Mouse (Mus musculus) lung, postnatal 25 days (tissue): ENCODE measurements around the gene 2810408A11Rik.
"Not testable (repeated sequence)": the region's sequence is repeated elsewhere in the genome, so short reads cannot be mapped to it uniquely, and the experiment has no call there.

Source experiments
- DNase-seq: peaks from one replicate; pipeline ENCODE4 v3.0.0; 2022; ENCODE audit warnings: low spot score

Gene 2810408A11Rik

GRCm38 (mm10) chr11:69880853-69881603 lies 19.8 kb downstream of the 2810408A11Rik start, which contains the start of gene Kctd11:
TSS of gene Kctd11 (minus strand) at chr11:69881406.
- DNase-seq = peak; percentile 96

DNA sequence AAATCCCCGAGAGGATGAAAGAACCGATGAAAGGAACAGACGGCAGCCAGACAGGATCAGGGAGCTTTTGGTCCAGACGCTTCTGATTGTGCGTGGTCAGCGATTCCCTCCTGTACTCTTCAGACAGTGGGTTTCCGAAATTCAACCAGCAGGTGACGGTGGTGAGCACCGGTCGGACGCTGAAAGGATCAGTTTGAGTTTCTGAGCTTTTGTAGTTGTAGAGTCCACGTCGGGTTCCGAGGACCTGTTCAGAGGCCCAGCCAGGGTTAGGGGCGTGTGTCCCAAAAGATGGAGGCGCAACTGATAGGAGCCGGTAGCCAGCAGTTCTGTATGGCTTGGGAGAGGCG lies 20.3 kb downstream of the 2810408A11Rik start:
- DNase-seq = peak; percentile 83

- no peak for DNase-seq
These were observed 21.1 kb downstream of the 2810408A11Rik start for GRCm38 (mm10) chr11:69879711-69880110.

GRCm38 (mm10) chr11:69878952-69879351 lies 21.8 kb downstream of the 2810408A11Rik start:
- no peak for DNase-seq

GRCm38 (mm10) chr11:69878399-69878798 lies 22.4 kb downstream of the 2810408A11Rik start:
- no peak for DNase-seq

GRCm38 (mm10) chr11:69877878-69878277 lies 22.9 kb downstream of the 2810408A11Rik start, which contains the start of gene Tmem95:
TSS of gene Tmem95 (minus strand) at chr11:69878018.
- no peak for DNase-seq

GRCm38 (mm10) chr11:69876867-69877266 lies 23.9 kb downstream of the 2810408A11Rik start:
- DNase-seq = peak; percentile 92

DNA sequence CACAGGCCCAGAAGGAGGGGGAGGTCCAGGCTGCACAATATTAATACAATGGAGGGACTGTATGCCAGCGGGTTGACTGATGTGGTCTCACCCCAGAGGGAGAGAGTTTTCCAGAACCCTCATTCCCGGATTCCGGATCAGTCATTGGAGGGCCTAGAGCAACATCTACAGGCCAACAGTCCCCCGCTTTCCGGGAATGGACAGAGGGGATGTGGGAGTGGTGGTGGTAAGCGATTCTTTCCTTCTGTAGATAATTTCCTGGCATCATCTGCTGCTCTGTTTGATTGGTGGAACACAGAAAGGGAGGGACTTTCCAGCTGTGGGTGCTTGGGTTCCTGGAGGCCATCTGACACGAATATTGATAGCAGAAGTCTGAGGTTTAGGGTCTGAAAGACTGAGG lies 24.6 kb downstream of the 2810408A11Rik start:
- peak; percentile 87 for DNase-seq

GRCm38 (mm10) chr11:69872451-69872850 lies 28.3 kb downstream of the 2810408A11Rik start:
- no peak for DNase-seq

DNA sequence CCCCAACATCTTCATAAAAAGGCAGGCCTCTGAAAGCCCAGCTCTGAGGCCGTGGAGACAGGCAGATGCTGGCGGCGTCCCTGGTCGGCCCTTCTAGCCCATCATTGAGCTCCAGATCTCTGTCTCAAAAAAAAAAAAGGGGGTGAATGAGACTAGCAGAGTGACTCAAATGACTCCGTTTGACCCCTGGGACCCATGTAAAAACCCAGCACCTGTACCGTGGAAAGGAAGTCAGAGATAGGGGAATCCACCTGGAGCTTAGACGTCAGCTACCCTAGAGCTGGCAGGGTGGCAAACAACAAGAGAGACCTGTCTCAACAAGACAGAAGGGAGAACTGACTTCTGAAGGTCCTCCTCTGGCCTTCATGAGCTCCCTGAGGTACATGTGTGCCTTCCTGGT lies 29.0 kb downstream of the 2810408A11Rik start:
- no peak for DNase-seq

GRCm38 (mm10) chr11:69870289-69871069 lies 30.3 kb downstream of the 2810408A11Rik start:
- DNase-seq = no peak

DNA sequence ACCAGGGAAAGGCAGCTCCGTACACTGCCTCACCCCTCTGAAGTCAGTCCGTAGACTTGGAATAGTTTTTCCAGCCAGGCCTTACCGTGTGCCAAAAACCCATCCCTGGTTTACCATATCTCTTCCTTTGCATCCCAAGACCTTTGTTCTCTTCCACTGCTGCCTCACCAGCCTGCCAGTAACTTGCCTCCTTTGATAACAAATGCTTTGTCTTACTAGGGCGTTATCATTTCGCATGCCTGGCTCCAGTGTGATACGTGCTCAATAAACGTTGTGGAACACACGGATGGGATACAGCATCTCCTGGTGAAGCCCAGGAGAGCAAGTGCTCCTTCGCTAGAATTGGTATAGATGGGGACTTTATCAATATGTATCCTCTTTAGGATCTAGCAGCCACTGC lies 33.5 kb downstream of the 2810408A11Rik start:
- no peak for DNase-seq

GRCm38 (mm10) chr11:69865561-69865960 lies 35.2 kb downstream of the 2810408A11Rik start:
- DNase-seq = no peak

DNA sequence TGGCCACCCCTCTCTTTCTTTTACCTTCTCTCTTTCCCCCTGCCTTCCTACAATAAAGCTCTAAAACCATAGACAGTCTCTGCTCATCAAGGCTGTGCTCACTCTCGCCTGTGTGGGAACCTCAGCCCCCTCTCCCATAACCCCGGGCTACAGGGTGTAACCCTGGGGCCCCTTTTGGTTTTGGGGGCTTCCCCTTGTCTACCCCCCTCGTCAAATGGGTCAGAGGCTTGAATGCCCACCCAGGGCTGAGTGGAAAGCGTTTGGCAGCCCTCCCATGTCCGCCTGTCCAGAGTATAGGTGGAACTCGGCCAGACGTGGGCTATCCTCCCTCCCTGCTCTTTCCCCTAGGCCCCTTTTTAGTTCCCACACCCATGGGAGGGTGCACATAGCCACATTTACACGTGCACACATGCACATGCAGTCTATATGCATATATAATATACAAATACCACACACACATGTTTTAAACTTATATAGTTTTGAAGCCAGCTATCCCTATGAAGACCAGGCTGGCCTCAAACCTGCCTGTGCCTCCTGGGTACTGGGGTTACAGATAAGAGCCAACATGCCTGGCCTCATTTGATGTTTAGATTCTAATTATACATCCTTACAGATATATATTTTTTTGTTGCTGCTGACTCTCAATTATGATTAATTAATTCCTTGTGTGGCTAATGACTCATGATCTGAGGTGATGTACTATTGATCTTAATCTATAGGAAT lies 36.5 kb downstream of the 2810408A11Rik start:
- no peak for DNase-seq

DNA sequence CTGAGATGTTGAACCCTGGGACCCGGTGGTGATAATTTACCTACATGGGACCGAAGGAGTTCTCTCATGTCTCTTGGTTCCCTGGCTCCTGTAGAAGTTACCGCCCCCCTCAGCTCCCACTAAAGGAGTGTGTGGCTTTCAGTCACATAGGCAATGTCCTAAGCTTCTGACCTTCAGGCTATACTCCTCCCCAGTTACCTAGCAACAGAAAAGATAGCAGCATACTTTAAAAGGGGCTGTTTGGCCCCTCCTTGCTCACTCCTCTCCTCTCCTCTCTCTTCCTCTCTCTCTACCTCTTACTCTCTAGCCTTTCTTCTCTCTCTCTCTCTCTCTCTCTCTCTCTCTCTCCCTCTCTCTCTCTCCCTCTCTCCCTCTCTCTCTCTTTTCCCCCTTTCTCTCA lies 37.1 kb downstream of the 2810408A11Rik start:
- not testable (repeated sequence) for DNase-seq

- peak; percentile 73 for DNase-seq
These were observed 42.4 kb downstream of the 2810408A11Rik start, which contains the start of gene Tnk1 for GRCm38 (mm10) chr11:69858113-69858998. TSS of gene Tnk1 (minus strand) at chr11:69858730.

DNA sequence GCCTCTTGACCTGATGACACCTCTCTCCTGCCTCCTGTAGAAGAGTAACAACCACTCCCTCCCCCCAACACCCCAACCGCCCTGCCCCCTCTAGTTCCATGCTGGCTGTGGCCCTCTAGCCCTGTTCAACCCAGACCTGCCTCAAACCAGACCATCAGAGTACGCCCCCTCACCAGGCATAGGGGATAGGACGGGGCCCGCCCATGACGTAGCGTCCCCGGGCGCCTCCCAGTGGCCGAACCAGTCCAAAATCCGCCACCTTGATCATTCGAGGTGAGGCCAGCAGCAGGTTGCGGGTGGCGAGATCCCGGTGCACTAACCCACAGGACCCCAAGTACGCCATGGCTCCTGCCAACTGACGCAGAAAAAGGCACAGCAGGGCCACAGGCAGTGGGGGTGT lies 45.4 kb downstream of the 2810408A11Rik start:
- DNase-seq = no peak

- DNase-seq = no peak
These were observed 46.1 kb downstream of the 2810408A11Rik start for GRCm38 (mm10) chr11:69854680-69855079.

DNA sequence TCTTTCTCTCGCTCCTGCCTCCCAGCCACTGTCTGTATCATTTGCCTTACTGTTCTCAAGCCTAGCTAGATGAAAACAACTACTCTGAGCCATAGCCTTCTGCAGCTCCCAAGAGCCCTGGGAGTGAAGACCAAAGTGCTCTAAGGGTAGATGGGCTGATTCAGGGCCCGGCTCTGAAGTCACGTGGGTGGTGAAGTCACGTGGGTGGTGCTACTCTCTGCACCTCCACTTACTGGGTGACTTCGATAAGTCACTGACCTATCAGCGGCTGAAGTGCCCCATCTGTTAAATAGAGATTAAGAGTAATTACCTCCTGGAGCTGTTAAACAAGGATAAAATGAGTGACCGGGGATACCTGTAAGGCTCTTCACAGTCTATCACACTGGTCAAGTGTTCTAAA lies 46.8 kb downstream of the 2810408A11Rik start:
- no peak for DNase-seq

DNA sequence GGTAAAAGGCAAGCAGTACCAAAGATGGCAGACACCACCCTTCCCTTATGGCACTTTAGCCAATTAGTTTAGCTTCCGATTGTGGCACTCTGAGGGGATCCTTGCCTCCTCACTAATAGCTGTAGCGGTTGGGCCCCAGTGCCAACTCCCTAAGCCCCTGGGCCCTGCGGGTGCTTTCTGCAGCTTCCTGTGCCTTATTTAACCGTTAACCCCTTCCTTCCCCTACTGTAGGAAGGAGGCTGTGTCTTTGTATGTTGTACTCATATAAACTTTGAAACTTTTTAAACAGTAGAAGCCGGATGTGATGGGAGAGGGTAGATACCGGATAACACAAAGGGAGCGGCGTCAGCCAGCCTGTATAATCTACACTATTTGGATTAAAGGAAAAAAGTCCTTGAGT lies 50.0 kb downstream of the 2810408A11Rik start:
- no peak for DNase-seq

GRCm38 (mm10) chr11:69849884-69850283 lies 50.9 kb downstream of the 2810408A11Rik start:
- no peak for DNase-seq
